Mouse (Mus musculus) midbrain, postnatal 0 days (tissue): ENCODE measurements at regions not wholly inside any gene's neighbourhood (a gene's known extent, or its start where the extent isn't known, plus 50 kb on each side); places are given as distances from the start of the nearest gene placed in this dataset.

Experiments used
- ATAC-seq: fragments of 200-750 bp; cut with Nextera tagmentation; 2 replicates; pipeline ENCODE4 v1.8.0; 2017; ENCODE audit warnings: moderate number of reproducible peaks, mild to moderate bottlenecking, moderate TSS enrichment, moderate library complexity; ENCODE audit not compliant: low FRiP score
- DNase-seq: peaks from one replicate; pipeline ENCODE4 v3.0.0-alpha.2; 2015; ENCODE audit warnings: low spot score
- H3K27ac ChIP-seq: fragments of 300-500 bp; sonication (generic); 2 replicates; pipeline ENCODE4 v1.5.1; 2014; ENCODE audit warnings: low read depth, mild to moderate bottlenecking, low read length, mixed read lengths
- H3K27me3 ChIP-seq: fragments of 300-500 bp; sonication (generic); 2 replicates; pipeline ENCODE4 v1.6.1; 2014; ENCODE audit warnings: low read length, control low read depth, mixed read lengths; ENCODE audit not compliant: insufficient read depth
- H3K36me3 ChIP-seq: fragments of 300-500 bp; sonication (generic); 2 replicates; pipeline ENCODE4 v1.6.1; 2014; ENCODE audit warnings: low read length, control low read depth, mixed read lengths; ENCODE audit not compliant: insufficient read depth
- H3K4me1 ChIP-seq: fragments of 300-500 bp; sonication (generic); 2 replicates; pipeline ENCODE4 v1.6.1; 2014; ENCODE audit warnings: mild to moderate bottlenecking, control low read depth, antibody characterized with exemption, low read length, mixed read lengths; ENCODE audit not compliant: insufficient read depth
- H3K4me2 ChIP-seq: fragments of 300-500 bp; sonication (generic); 2 replicates; pipeline ENCODE4 v1.6.1; 2014; ENCODE audit warnings: low read depth, mild to moderate bottlenecking, low read length, mixed read lengths; ENCODE audit not compliant: poor library complexity, severe bottlenecking
- H3K4me3 ChIP-seq: fragments of 300-500 bp; sonication (generic); 2 replicates; pipeline ENCODE4 v1.5.1; 2014; ENCODE audit warnings: low read depth, mild to moderate bottlenecking, low read length, moderate library complexity
- H3K9ac ChIP-seq: fragments of 300-500 bp; sonication (generic); replicated peaks from 2 replicates; pipeline ENCODE4 v1.6.1; 2014; ENCODE audit warnings: mild to moderate bottlenecking, low read length, moderate library complexity, mixed read lengths; ENCODE audit not compliant: poor library complexity, severe bottlenecking
- H3K9me3 ChIP-seq: fragments of 300-500 bp; sonication (generic); 2 replicates; pipeline ENCODE4 v1.6.1; 2016; ENCODE audit warnings: low read length, control low read depth
- CTCF ChIP-seq: IDR thresholded peaks from 2 replicates; pipeline ENCODE4 v1.5.1; 2016; ENCODE audit warnings: antibody characterized with exemption, mild to moderate bottlenecking
- WGBS: fragments of 180-500 bp; shearing (Covaris S2); extraction: QIAGEN DNeasy Blood & Tissue Kit; methylation state at CpG from one replicate; pipeline ENCODE4 v1.1.7; 2014; 5-methylcytosine and 5-hydroxymethylcytosine counted together

GRCm38 (mm10) chr13:36807961-36808360, 73.0 kb upstream of the Nrn1 start:
- no peak overlapping the region for H3K27ac ChIP-seq
- ATAC-seq (no peak), DNase-seq (no peak)
- H3K27me3 ChIP-seq, result no peaks in the 10 kb centered on the region
- no peak overlapping the region for H3K4me2 ChIP-seq
- no peaks in the 10 kb centered on the region for H3K36me3 ChIP-seq
- peaks cover 6% of the 10 kb centered on the region; the same call in 1 of the 2 replicates for H3K9me3 ChIP-seq
- no peaks in the 10 kb centered on the region for H3K4me1 ChIP-seq
- WGBS, result 86% methylated on average over 2 of the region's 2 CpGs
- no peak overlapping the region for H3K4me3 ChIP-seq
- H3K9ac ChIP-seq, result no peak overlapping the region
- no peak for TF ChIP-seq CTCF

- no peaks in the 10 kb centered on the region for H3K9me3 ChIP-seq
- H3K9ac ChIP-seq, result no peak overlapping the region
- DNase-seq, result peak; percentile 72
- ATAC-seq, result no peak
- peak; percentile 76 for TF ChIP-seq CTCF
- no peak overlapping the region for H3K4me3 ChIP-seq
- H3K4me1 ChIP-seq, result no peaks in the 10 kb centered on the region
- H3K27ac ChIP-seq, result no peak overlapping the region
- no peak overlapping the region for H3K4me2 ChIP-seq
- H3K27me3 ChIP-seq, result no peaks in the 10 kb centered on the region
- H3K36me3 ChIP-seq, result no peaks in the 10 kb centered on the region
- WGBS, result 88% methylated on average over 1 of the region's 1 CpGs
These were observed 54.4 kb upstream of the Nrn1 start for GRCm38 (mm10) chr13:36789360-36789759.
